Mouse (Mus musculus) small intestine, adult 2 months (tissue): ENCODE data around the gene Ptprn2. TPM values are rescaled to one million over a fixed set of nuclear protein-coding genes. Genes with fewer than 3 reads are reported as not detected.

Source experiments
- H3K27ac ChIP-seq: fragments of 200-500 bp; 2 replicates; pipeline ENCODE4 v1.5.1; 2012; ENCODE audit warnings: low read depth, low read length, control low read depth, inconsistent platforms; ENCODE audit not compliant: insufficient read depth
- H3K27me3 ChIP-seq: fragments of 200-500 bp; 2 replicates; pipeline ENCODE4 v1.6.1; 2012; ENCODE audit warnings: mild to moderate bottlenecking, moderate library complexity, low read length, inconsistent platforms; ENCODE audit not compliant: control insufficient read depth, insufficient read depth
- H3K36me3 ChIP-seq: fragments of 200-500 bp; 2 replicates; pipeline ENCODE4 v1.6.1; 2012; ENCODE audit warnings: mild to moderate bottlenecking, low read length, control low read depth, inconsistent platforms; ENCODE audit not compliant: control insufficient read depth, insufficient read depth
- H3K4me1 ChIP-seq: fragments of 200-500 bp; 2 replicates; pipeline ENCODE4 v1.6.1; 2012; ENCODE audit warnings: low read length, inconsistent platforms, mixed read lengths; ENCODE audit not compliant: control insufficient read depth, insufficient read depth, insufficient read length
- H3K4me3 ChIP-seq: fragments of 200-500 bp; 2 replicates; pipeline ENCODE4 v1.5.1; 2012; ENCODE audit warnings: low read depth, mild to moderate bottlenecking, control low read depth, inconsistent platforms, low read length, moderate library complexity
- CTCF ChIP-seq: fragments of 200-500 bp; IDR thresholded peaks from 2 replicates; pipeline ENCODE4 v1.5.1; 2012; ENCODE audit warnings: low read depth, mild to moderate bottlenecking, control low read depth, inconsistent platforms, low read length, moderate library complexity, mixed read lengths; ENCODE audit not compliant: insufficient replicate concordance, insufficient read length; ENCODE audit errors: extremely low read depth
- POLR2A ChIP-seq: fragments of 200-500 bp; IDR thresholded peaks from 2 replicates; pipeline ENCODE4 v1.6.1; 2012; ENCODE audit warnings: low read depth, mild to moderate bottlenecking, control low read depth, inconsistent platforms, low read length, moderate library complexity
- WGBS: fragments of 180-500 bp; shearing (Covaris S2); methylation state at CpG from one replicate; pipeline ENCODE4 v1.1.7; 2018; 5-methylcytosine and 5-hydroxymethylcytosine counted together
- polyA plus RNA-seq: library from polyadenylated mRNA; depleted of rRNA; stranded (reverse); fragments of >200 nt; gene quantifications from 2 replicates; pipeline ENCODE4 v1.2.3, GENCODE M21; 2012

Gene Ptprn2
- polyA plus RNA-seq, 1 experiment: 11.6 TPM

- TF ChIP-seq POLR2A (no peak), CTCF (peak; percentile 29; the same call in 1 of the 2 replicates)
- no peaks in the 10 kb centered on the region for H3K27me3 ChIP-seq
- H3K36me3 ChIP-seq: no peaks in the 10 kb centered on the region
- no peak overlapping the region for H3K4me3 ChIP-seq
- no peak overlapping the region for H3K27ac ChIP-seq
- no peaks in the 10 kb centered on the region for H3K4me1 ChIP-seq
- WGBS: 19% methylated on average over 2 of the region's 2 CpGs
These were observed 646.6 kb downstream of the Ptprn2 start for GRCm38 (mm10) chr12:117132095-117132494.

GRCm38 (mm10) chr12:117135205-117135604 is 649.7 kb downstream of the Ptprn2 start:
- Histone ChIP-seq H3K4me1 (no peaks in the 10 kb centered on the region), H3K4me3 (no peak overlapping the region), H3K27ac (no peak overlapping the region), H3K36me3 (no peaks in the 10 kb centered on the region), H3K27me3 (no peaks in the 10 kb centered on the region)
- WGBS: 53% methylated on average over 5 of the region's 5 CpGs
- no peak for TF ChIP-seq POLR2A
- TF ChIP-seq CTCF: no peak

- H3K27ac ChIP-seq: no peak overlapping the region
- 70% methylated on average over 5 of the region's 5 CpGs for WGBS
- H3K4me3 ChIP-seq: no peak overlapping the region
- H3K36me3 ChIP-seq: no peaks in the 10 kb centered on the region
- H3K27me3 ChIP-seq: no peaks in the 10 kb centered on the region
- H3K4me1 ChIP-seq: no peaks in the 10 kb centered on the region
- TF ChIP-seq CTCF (no peak), POLR2A (no peak)
These were observed 651.0 kb downstream of the Ptprn2 start for GRCm38 (mm10) chr12:117136472-117137010.

GRCm38 (mm10) chr12:117140901-117141300 is 655.4 kb downstream of the Ptprn2 start:
- TF ChIP-seq CTCF: no peak
- no peak for TF ChIP-seq POLR2A
- no peak overlapping the region for H3K4me3 ChIP-seq
- no peaks in the 10 kb centered on the region for H3K36me3 ChIP-seq
- 55% methylated on average over 4 of the region's 4 CpGs for WGBS
- H3K27ac ChIP-seq: no peak overlapping the region
- no peaks in the 10 kb centered on the region for H3K27me3 ChIP-seq
- no peaks in the 10 kb centered on the region for H3K4me1 ChIP-seq

- H3K4me3 ChIP-seq: no peak overlapping the region
- no peak for TF ChIP-seq CTCF
- no peak for TF ChIP-seq POLR2A
- H3K27me3 ChIP-seq: no peaks in the 10 kb centered on the region
- no peaks in the 10 kb centered on the region for H3K36me3 ChIP-seq
- H3K4me1 ChIP-seq: no peaks in the 10 kb centered on the region
- WGBS: 65% methylated on average over 6 of the region's 6 CpGs
- H3K27ac ChIP-seq: no peak overlapping the region
These were observed 655.9 kb downstream of the Ptprn2 start for GRCm38 (mm10) chr12:117141394-117141793.

- Histone ChIP-seq H3K4me3 (no peak overlapping the region), H3K4me1 (no peaks in the 10 kb centered on the region), H3K27me3 (peaks cover 6% of the 10 kb centered on the region; the same call in 1 of the 2 replicates), H3K27ac (no peak overlapping the region), H3K36me3 (no peaks in the 10 kb centered on the region)
- 18% methylated on average over 7 of the region's 7 CpGs for WGBS
- TF ChIP-seq CTCF (no peak), POLR2A (no peak)
These were observed 663.7 kb downstream of the Ptprn2 start for GRCm38 (mm10) chr12:117149176-117149575.

- no peak overlapping the region for H3K4me3 ChIP-seq
- H3K27ac ChIP-seq: no peak overlapping the region
- no peaks in the 10 kb centered on the region for H3K36me3 ChIP-seq
- TF ChIP-seq CTCF (no peak), POLR2A (no peak)
- WGBS: 14% methylated on average over 33 of the region's 33 CpGs
- H3K27me3 ChIP-seq: peaks cover 18% of the 10 kb centered on the region; the same call in 1 of the 2 replicates
- no peaks in the 10 kb centered on the region for H3K4me1 ChIP-seq
These were observed 665.3 kb downstream of the Ptprn2 start for GRCm38 (mm10) chr12:117150611-117151395.
